Mouse (Mus musculus) heart, embryonic 12.5 days (tissue): ENCODE data around the gene Mrpl12. TPM values are rescaled to one million over a fixed set of nuclear protein-coding genes. Genes with fewer than 3 reads are reported as not detected.

Experiments used
- polyA plus RNA-seq: library from polyadenylated mRNA; unstranded; fragments of >200 nt; fragmentation: Nextera tagmentation; extraction: Ambion mirVana; gene quantifications from 2 replicates; pipeline ENCODE4 v1.2.1, GENCODE M21; 2016

The Mrpl12 gene
- polyA plus RNA-seq, 1 experiment from 2014 or later: 208 TPM

Other genes starting within 250 kb of the Mrpl12 start
- 1,404 and 1,426 TPM in 2 replicates for gene Actg1, start 136.1 kb upstream of the Mrpl12 start, polyA plus RNA-seq
- gene Fscn2, start 123.1 kb upstream of the Mrpl12 start, polyA plus RNA-seq: 0.17 and 0.63 TPM in 2 replicates
- gene Faap100, start 105.8 kb upstream of the Mrpl12 start, polyA plus RNA-seq: 32.0 and 32.3 TPM in 2 replicates
- 43.2 and 45.2 TPM in 2 replicates for gene Nploc4, start 46.9 kb upstream of the Mrpl12 start, polyA plus RNA-seq
- gene Tspan10, start 42.0 kb upstream of the Mrpl12 start, polyA plus RNA-seq: not detected in 2 replicates
- 0.10 and 0.13 TPM in 2 replicates for gene Pde6g, start 31.1 kb upstream of the Mrpl12 start, polyA plus RNA-seq
- 14.9 and 15.2 TPM in 2 replicates for gene Oxld1, start 26.5 kb upstream of the Mrpl12 start, polyA plus RNA-seq
- gene Ccdc137, start 26.5 kb upstream of the Mrpl12 start, polyA plus RNA-seq: 24.1 and 24.7 TPM in 2 replicates
- gene Arl16, start 17.0 kb upstream of the Mrpl12 start, polyA plus RNA-seq: 35.9 and 41.6 TPM in 2 replicates
- 44.2 and 46.2 TPM in 2 replicates for gene Slc25a10, start 7.2 kb downstream of the Mrpl12 start, polyA plus RNA-seq
- gene Gcgr, start 46.1 kb downstream of the Mrpl12 start, polyA plus RNA-seq: 1.2 and 1.4 TPM in 2 replicates
- 126 and 130 TPM in 2 replicates for gene Mcrip1, start 65.1 kb downstream of the Mrpl12 start, polyA plus RNA-seq
- gene Ppp1r27, start 66.5 kb downstream of the Mrpl12 start, polyA plus RNA-seq: not detected in 2 replicates
- gene P4hb, start 88.6 kb downstream of the Mrpl12 start, polyA plus RNA-seq: 478 and 480 TPM in 2 replicates
- gene Arhgdia, start 97.0 kb downstream of the Mrpl12 start, polyA plus RNA-seq: 422 and 442 TPM in 2 replicates
- gene Alyref, start 113.8 kb downstream of the Mrpl12 start, polyA plus RNA-seq: 356 and 361 TPM in 2 replicates
- gene Anapc11, start 113.8 kb downstream of the Mrpl12 start, polyA plus RNA-seq: 174 and 175 TPM in 2 replicates
- 13.6 and 20.3 TPM in 2 replicates for gene Npb, start 123.9 kb downstream of the Mrpl12 start, polyA plus RNA-seq
- gene Pcyt2, start 133.3 kb downstream of the Mrpl12 start, polyA plus RNA-seq: 82.1 and 82.9 TPM in 2 replicates
- gene Sirt7, start 140.6 kb downstream of the Mrpl12 start, polyA plus RNA-seq: 20.1 and 20.4 TPM in 2 replicates
- gene Mafg, start 149.0 kb downstream of the Mrpl12 start, polyA plus RNA-seq: 27.9 and 31.5 TPM in 2 replicates
- 23.1 and 23.9 TPM in 2 replicates for gene Pycr1, start 159.2 kb downstream of the Mrpl12 start, polyA plus RNA-seq
- gene Myadml2, start 163.5 kb downstream of the Mrpl12 start, polyA plus RNA-seq: 9.8 and 10.9 TPM in 2 replicates
- 4.7 and 5.2 TPM in 2 replicates for gene Notum, start 176.6 kb downstream of the Mrpl12 start, polyA plus RNA-seq
- gene Aspscr1, start 188.4 kb downstream of the Mrpl12 start, polyA plus RNA-seq: 103 and 114 TPM in 2 replicates
- gene Cenpx, start 229.1 kb downstream of the Mrpl12 start, polyA plus RNA-seq: 117 and 119 TPM in 2 replicates
- gene Lrrc45, start 229.3 kb downstream of the Mrpl12 start, polyA plus RNA-seq: 35.2 and 37.0 TPM in 2 replicates
- 7.6 and 8.4 TPM in 2 replicates for gene Rac3, start 236.9 kb downstream of the Mrpl12 start, polyA plus RNA-seq
- 4.3 and 5.4 TPM in 2 replicates for gene Dcxr, start 242.7 kb downstream of the Mrpl12 start, polyA plus RNA-seq
- 1.1 and 1.9 TPM in 2 replicates for gene Cbr2, start 247.5 kb downstream of the Mrpl12 start, polyA plus RNA-seq